Mouse (Mus musculus) neural tube, embryonic 11.5 days (tissue): ENCODE data around the gene Tapbpl. TPM values are rescaled to one million over a fixed set of nuclear protein-coding genes. Genes with fewer than 3 reads are reported as not detected.

Source experiments
- ATAC-seq: fragments of 200-750 bp; cut with Nextera tagmentation; 2 replicates; pipeline ENCODE4 v1.8.0; 2017; ENCODE audit warnings: moderate number of reproducible peaks, mild to moderate bottlenecking, moderate TSS enrichment, moderate library complexity; ENCODE audit not compliant: insufficient read depth, low FRiP score, low TSS enrichment
- DNase-seq: peaks from one replicate; pipeline ENCODE4 v3.0.0-alpha.2; 2015; ENCODE audit warnings: low spot score
- H3K27ac ChIP-seq: fragments of 300-500 bp; sonication (generic); 2 replicates; pipeline ENCODE4 v1.5.1; 2014; ENCODE audit warnings: low read depth, mild to moderate bottlenecking, low read length
- H3K27me3 ChIP-seq: fragments of 300-500 bp; sonication (generic); 2 replicates; pipeline ENCODE4 v1.6.1; 2014; ENCODE audit warnings: mild to moderate bottlenecking, low read length, mixed read lengths; ENCODE audit not compliant: control insufficient read depth, insufficient read depth
- H3K36me3 ChIP-seq: fragments of 300-500 bp; sonication (generic); 2 replicates; pipeline ENCODE4 v1.6.1; 2014; ENCODE audit warnings: mild to moderate bottlenecking, low read length, moderate library complexity, mixed read lengths; ENCODE audit not compliant: control insufficient read depth, insufficient read depth
- H3K4me1 ChIP-seq: fragments of 300-500 bp; sonication (generic); 2 replicates; pipeline ENCODE4 v1.6.1; 2014; ENCODE audit warnings: low read length, mixed read lengths; ENCODE audit not compliant: control insufficient read depth, insufficient read depth
- H3K4me2 ChIP-seq: fragments of 300-500 bp; sonication (generic); 2 replicates; pipeline ENCODE4 v1.6.1; 2014; ENCODE audit warnings: low read depth, mild to moderate bottlenecking, moderate library complexity
- H3K4me3 ChIP-seq: fragments of 300-500 bp; sonication (generic); 2 replicates; pipeline ENCODE4 v1.5.1; 2014; ENCODE audit warnings: low read depth, low read length
- H3K9ac ChIP-seq: fragments of 300-500 bp; sonication (generic); 2 replicates; pipeline ENCODE4 v1.6.1; 2014; ENCODE audit warnings: mild to moderate bottlenecking, low read length
- H3K9me3 ChIP-seq: fragments of 300-500 bp; sonication (generic); 2 replicates; pipeline ENCODE4 v1.6.1; 2016; ENCODE audit warnings: low read length; ENCODE audit not compliant: control insufficient read depth
- WGBS: fragments of 180-500 bp; shearing (Covaris S2); extraction: QIAGEN DNeasy Blood & Tissue Kit; methylation state at CpG from one replicate; pipeline ENCODE4 v1.1.7; 2014; 5-methylcytosine and 5-hydroxymethylcytosine counted together
- polyA plus RNA-seq: library from polyadenylated mRNA; unstranded; fragments of >200 nt; fragmentation: Nextera tagmentation; extraction: Ambion mirVana; gene quantifications from 2 replicates; pipeline ENCODE4 v1.2.1, GENCODE M21; 2014

The Tapbpl gene
- polyA plus RNA-seq, 1 experiment from 2014 or later: 1.7 TPM

GRCm38 (mm10) chr6:125234520-125234828, 2.8 kb upstream of the Tapbpl start:
- H3K36me3 ChIP-seq: no peaks in the 10 kb centered on the region
- no peak overlapping the region for H3K4me2 ChIP-seq
- H3K9me3 ChIP-seq: no peaks in the 10 kb centered on the region
- no peaks in the 10 kb centered on the region for H3K27me3 ChIP-seq
- H3K4me1 ChIP-seq: no peaks in the 10 kb centered on the region
- H3K9ac ChIP-seq: no peak overlapping the region
- no peak for ATAC-seq
- 82% methylated on average over 5 of the region's 5 CpGs for WGBS
- DNase-seq: no peak
- H3K27ac ChIP-seq: no peak overlapping the region
- H3K4me3 ChIP-seq: no peak overlapping the region

- DNase-seq: no peak
- 69% methylated on average over 7 of the region's 7 CpGs for WGBS
These were observed 2.3 kb upstream of the Tapbpl start for GRCm38 (mm10) chr6:125233816-125234519.

DNA sequence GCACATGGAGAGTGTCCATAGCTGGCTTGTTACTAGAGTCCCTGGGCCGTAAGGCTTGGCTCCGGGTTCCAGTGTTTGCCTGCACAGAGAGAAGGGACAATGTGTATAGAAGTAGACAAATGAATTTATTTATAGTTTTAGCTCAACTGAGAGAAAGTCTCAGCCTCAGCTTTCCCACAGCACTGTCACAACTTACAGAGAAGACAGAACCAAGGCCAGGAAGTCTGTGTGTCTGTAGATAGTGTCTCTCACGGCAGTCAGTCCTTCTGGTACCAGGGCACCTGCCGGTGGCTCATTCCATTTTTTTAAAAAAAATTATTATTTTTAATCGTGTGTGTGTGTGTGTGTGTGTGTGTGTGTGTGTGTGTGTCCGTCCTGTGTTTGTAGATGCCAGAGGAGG, 856 bp upstream of the Tapbpl start:
- Histone ChIP-seq H3K4me2 (no peak overlapping the region), H3K27me3 (no peaks in the 10 kb centered on the region), H3K4me3 (no peak overlapping the region), H3K9me3 (no peaks in the 10 kb centered on the region), H3K36me3 (no peaks in the 10 kb centered on the region), H3K9ac (no peak overlapping the region), H3K4me1 (no peaks in the 10 kb centered on the region), H3K27ac (no peak overlapping the region)
- no peak for ATAC-seq
- 86% methylated on average over 6 of the region's 6 CpGs for WGBS
- DNase-seq: no peak

More at GRCm38 (mm10) chr6:125233816-125234519, 2.3 kb upstream of the Tapbpl start:
- no peaks in the 10 kb centered on the region for H3K36me3 ChIP-seq
- no peak for ATAC-seq
- no peaks in the 10 kb centered on the region for H3K9me3 ChIP-seq
- no peak overlapping the region for H3K9ac ChIP-seq
- H3K27me3 ChIP-seq: no peaks in the 10 kb centered on the region
- H3K4me2 ChIP-seq: no peak overlapping the region
- H3K4me1 ChIP-seq: no peaks in the 10 kb centered on the region
- no peak overlapping the region for H3K4me3 ChIP-seq
- H3K27ac ChIP-seq: no peak overlapping the region

DNA sequence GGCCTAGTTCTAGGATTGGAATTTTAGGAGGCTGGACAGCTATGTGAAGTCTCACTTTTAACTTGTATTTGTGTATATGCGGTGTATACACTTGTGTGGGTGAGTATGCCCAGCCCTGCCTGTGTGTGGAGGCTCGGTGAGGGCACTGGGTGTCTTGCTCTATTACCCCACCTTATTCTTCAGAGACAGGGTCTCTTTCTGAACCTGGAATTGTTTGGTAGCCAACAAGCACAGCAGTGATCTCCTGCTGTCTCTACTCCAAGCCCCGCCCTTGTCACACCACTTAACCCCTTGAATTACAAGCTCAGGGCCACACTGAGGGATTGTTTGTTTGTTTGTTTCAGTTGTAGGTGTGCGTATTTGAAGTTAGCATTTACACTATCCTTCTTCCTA, 381 bp upstream of the Tapbpl start:
- no peak overlapping the region for H3K27ac ChIP-seq
- 0 out of 2 replicates have a peak, but pooled peaks have one; percentile 2 for ATAC-seq

DNA sequence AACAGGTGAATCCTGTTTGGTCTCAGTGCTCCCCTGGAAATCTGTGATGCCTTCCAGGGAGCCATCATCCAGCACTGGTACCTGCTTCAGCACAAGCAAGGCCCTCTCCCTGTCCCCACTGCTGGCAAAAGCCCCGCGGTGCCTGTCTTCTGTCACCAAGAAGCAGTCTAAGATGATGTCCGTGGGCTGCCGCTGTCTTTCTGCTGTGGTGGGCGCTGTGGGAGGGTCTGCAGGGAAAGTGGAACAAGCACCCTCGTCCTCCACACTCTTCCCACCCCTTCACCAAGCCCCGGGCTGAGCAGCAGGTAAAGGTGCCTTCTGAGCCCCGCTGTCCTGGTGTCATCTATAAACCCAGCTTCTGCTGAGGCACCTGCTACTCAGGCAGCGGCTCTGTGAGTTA, 1.1 kb downstream of the Tapbpl start:
- DNase-seq: no peak
- no peak for ATAC-seq
- Histone ChIP-seq H3K27me3 (no peaks in the 10 kb centered on the region), H3K4me1 (no peaks in the 10 kb centered on the region), H3K27ac (no peak overlapping the region), H3K4me2 (no peak overlapping the region), H3K36me3 (no peaks in the 10 kb centered on the region), H3K9ac (0 out of 2 replicates have a peak overlapping the region, but pooled peaks have one; percentile 6), H3K9me3 (no peaks in the 10 kb centered on the region), H3K4me3 (no peak overlapping the region)
- 66% methylated on average over 9 of the region's 9 CpGs for WGBS

More for the DNA sequence above, 381 bp upstream of the Tapbpl start:
- Histone ChIP-seq H3K4me3 (peak overlapping the region; percentile 32; the same call in 1 of the 2 replicates), H3K27me3 (no peaks in the 10 kb centered on the region), H3K9me3 (no peaks in the 10 kb centered on the region), H3K4me1 (no peaks in the 10 kb centered on the region), H3K36me3 (no peaks in the 10 kb centered on the region), H3K9ac (peak overlapping the region; percentile 68), H3K4me2 (peak overlapping the region; percentile 54)
- 60% methylated on average over 4 of the region's 4 CpGs for WGBS
- DNase-seq: no peak

GRCm38 (mm10) chr6:125225518-125226115, 6.0 kb downstream of the Tapbpl start:
- Histone ChIP-seq H3K36me3 (no peaks in the 10 kb centered on the region), H3K9me3 (no peaks in the 10 kb centered on the region), H3K9ac (no peak overlapping the region), H3K4me1 (no peaks in the 10 kb centered on the region), H3K27ac (no peak overlapping the region), H3K4me3 (no peak overlapping the region), H3K4me2 (no peak overlapping the region), H3K27me3 (no peaks in the 10 kb centered on the region)
- 81% methylated on average over 5 of the region's 5 CpGs for WGBS
- no peak for ATAC-seq
- no peak for DNase-seq

DNA sequence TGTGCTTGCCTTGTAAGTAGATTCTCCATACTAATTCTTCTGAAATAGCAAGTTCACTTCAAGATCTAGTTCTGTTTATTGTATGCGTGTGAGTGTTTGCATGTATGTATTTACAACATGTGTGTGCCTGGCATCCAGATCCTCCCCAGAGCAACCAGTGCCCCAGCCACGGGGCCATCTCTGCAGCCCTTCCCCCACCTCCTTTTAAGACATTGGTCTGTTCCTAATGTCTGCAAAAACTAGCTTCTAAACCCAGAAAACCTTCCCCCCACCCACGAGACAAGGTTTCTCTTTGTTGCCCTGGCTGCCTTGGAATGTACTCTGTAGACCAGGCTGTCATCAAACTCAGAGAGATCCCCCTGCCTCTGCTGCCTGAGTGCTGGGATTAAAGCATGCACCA, 9.1 kb downstream of the Tapbpl start:
- Histone ChIP-seq H3K27me3 (no peaks in the 10 kb centered on the region), H3K27ac (no peak overlapping the region), H3K9ac (no peak overlapping the region), H3K4me3 (no peak overlapping the region), H3K4me2 (no peak overlapping the region), H3K4me1 (no peaks in the 10 kb centered on the region), H3K9me3 (no peaks in the 10 kb centered on the region), H3K36me3 (no peaks in the 10 kb centered on the region)
- ATAC-seq (no peak), DNase-seq (no peak)
- WGBS: 81% methylated on average over 3 of the region's 3 CpGs

DNA sequence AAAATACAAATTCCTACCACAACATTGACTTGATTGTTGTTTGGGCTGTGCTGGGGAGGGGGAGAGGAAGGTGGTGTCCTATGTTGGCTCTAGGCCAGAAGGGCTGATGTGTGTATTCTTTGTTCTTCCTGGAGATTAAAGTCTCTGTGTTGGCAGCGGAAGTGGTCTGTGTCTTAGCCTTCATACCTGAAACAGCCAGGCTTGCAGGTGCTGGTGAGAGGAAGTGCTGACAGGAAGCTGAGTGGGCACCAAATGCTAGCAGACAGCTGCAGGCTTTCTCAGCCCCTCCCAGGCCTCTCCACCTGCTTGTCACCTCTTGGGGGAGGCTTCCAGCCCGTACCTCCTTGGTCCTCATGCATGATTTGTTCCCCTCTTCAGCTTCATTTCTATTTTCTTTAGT, 9.5 kb downstream of the Tapbpl start:
- H3K27ac ChIP-seq: no peak overlapping the region
- H3K9me3 ChIP-seq: no peaks in the 10 kb centered on the region
- no peak overlapping the region for H3K4me2 ChIP-seq
- DNase-seq: no peak
- no peak overlapping the region for H3K4me3 ChIP-seq
- H3K27me3 ChIP-seq: no peaks in the 10 kb centered on the region
- H3K36me3 ChIP-seq: no peaks in the 10 kb centered on the region
- H3K9ac ChIP-seq: no peak overlapping the region
- ATAC-seq: no peak
- WGBS: 83% methylated on average over 2 of the region's 2 CpGs
- H3K4me1 ChIP-seq: no peaks in the 10 kb centered on the region

GRCm38 (mm10) chr6:125221115-125221745, 10.4 kb downstream of the Tapbpl start:
- Histone ChIP-seq H3K9ac (no peak overlapping the region), H3K27me3 (no peaks in the 10 kb centered on the region), H3K4me2 (no peak overlapping the region), H3K36me3 (no peaks in the 10 kb centered on the region), H3K4me3 (no peak overlapping the region), H3K27ac (no peak overlapping the region), H3K9me3 (no peaks in the 10 kb centered on the region), H3K4me1 (no peaks in the 10 kb centered on the region; the same call in 1 of the 2 replicates)
- ATAC-seq (no peak), DNase-seq (no peak)
- WGBS: 91% methylated on average over 20 of the region's 20 CpGs
